Mouse (Mus musculus) neural tube, embryonic 11.5 days (tissue): ENCODE results near the gene Copa. TPM values are rescaled to one million over a fixed set of nuclear protein-coding genes. Genes with fewer than 3 reads are reported as not detected.
A peak's percentile ranks its signal among the peaks of the same experiment; 100 is the strongest.

Source experiments
- ATAC-seq: fragments of 200-750 bp; cut with Nextera tagmentation; 2 replicates; pipeline ENCODE4 v1.8.0; 2017; ENCODE audit warnings: moderate number of reproducible peaks, mild to moderate bottlenecking, moderate TSS enrichment, moderate library complexity; ENCODE audit not compliant: insufficient read depth, low FRiP score, low TSS enrichment
- DNase-seq: peaks from one replicate; pipeline ENCODE4 v3.0.0-alpha.2; 2015; ENCODE audit warnings: low spot score
- H3K27ac ChIP-seq: fragments of 300-500 bp; sonication (generic); 2 replicates; pipeline ENCODE4 v1.5.1; 2014; ENCODE audit warnings: low read depth, mild to moderate bottlenecking, low read length
- H3K27me3 ChIP-seq: fragments of 300-500 bp; sonication (generic); 2 replicates; pipeline ENCODE4 v1.6.1; 2014; ENCODE audit warnings: mild to moderate bottlenecking, low read length, mixed read lengths; ENCODE audit not compliant: control insufficient read depth, insufficient read depth
- H3K36me3 ChIP-seq: fragments of 300-500 bp; sonication (generic); 2 replicates; pipeline ENCODE4 v1.6.1; 2014; ENCODE audit warnings: mild to moderate bottlenecking, low read length, moderate library complexity, mixed read lengths; ENCODE audit not compliant: control insufficient read depth, insufficient read depth
- H3K4me1 ChIP-seq: fragments of 300-500 bp; sonication (generic); 2 replicates; pipeline ENCODE4 v1.6.1; 2014; ENCODE audit warnings: low read length, mixed read lengths; ENCODE audit not compliant: control insufficient read depth, insufficient read depth
- H3K4me2 ChIP-seq: fragments of 300-500 bp; sonication (generic); 2 replicates; pipeline ENCODE4 v1.6.1; 2014; ENCODE audit warnings: low read depth, mild to moderate bottlenecking, moderate library complexity
- H3K4me3 ChIP-seq: fragments of 300-500 bp; sonication (generic); 2 replicates; pipeline ENCODE4 v1.5.1; 2014; ENCODE audit warnings: low read depth, low read length
- H3K9ac ChIP-seq: fragments of 300-500 bp; sonication (generic); 2 replicates; pipeline ENCODE4 v1.6.1; 2014; ENCODE audit warnings: mild to moderate bottlenecking, low read length
- H3K9me3 ChIP-seq: fragments of 300-500 bp; sonication (generic); 2 replicates; pipeline ENCODE4 v1.6.1; 2016; ENCODE audit warnings: low read length; ENCODE audit not compliant: control insufficient read depth
- WGBS: fragments of 180-500 bp; shearing (Covaris S2); extraction: QIAGEN DNeasy Blood & Tissue Kit; methylation state at CpG from one replicate; pipeline ENCODE4 v1.1.7; 2014; 5-methylcytosine and 5-hydroxymethylcytosine counted together
- polyA plus RNA-seq: library from polyadenylated mRNA; unstranded; fragments of >200 nt; fragmentation: Nextera tagmentation; extraction: Ambion mirVana; gene quantifications from 2 replicates; pipeline ENCODE4 v1.2.1, GENCODE M21; 2014

The Copa gene
- polyA plus RNA-seq, 1 experiment from 2014 or later: 225 TPM

DNA sequence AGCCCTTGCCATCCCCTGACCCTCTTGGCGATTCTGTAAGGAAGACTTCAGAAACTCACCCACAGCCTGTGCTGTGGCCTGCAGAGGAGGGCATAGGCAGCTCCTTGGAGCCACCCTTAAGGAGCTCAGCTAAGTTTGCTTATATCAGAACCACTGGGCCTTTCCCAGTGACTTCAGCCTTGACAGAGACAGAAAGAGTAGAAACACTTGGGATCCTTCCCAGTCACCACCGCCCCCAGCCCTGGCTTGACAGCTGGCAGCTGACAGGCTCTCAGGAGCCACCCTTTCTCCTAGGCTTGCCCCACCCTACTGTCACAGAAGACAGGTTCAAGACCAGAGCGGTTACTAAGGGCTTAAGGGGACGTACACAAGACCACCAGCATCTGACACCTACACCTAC is 26.1 kb upstream of the Copa start:
- peaks cover 8% of the 10 kb centered on the region; the same call in 1 of the 2 replicates for H3K27me3 ChIP-seq
- H3K4me2 ChIP-seq: peak overlapping the region; percentile 74

DNA sequence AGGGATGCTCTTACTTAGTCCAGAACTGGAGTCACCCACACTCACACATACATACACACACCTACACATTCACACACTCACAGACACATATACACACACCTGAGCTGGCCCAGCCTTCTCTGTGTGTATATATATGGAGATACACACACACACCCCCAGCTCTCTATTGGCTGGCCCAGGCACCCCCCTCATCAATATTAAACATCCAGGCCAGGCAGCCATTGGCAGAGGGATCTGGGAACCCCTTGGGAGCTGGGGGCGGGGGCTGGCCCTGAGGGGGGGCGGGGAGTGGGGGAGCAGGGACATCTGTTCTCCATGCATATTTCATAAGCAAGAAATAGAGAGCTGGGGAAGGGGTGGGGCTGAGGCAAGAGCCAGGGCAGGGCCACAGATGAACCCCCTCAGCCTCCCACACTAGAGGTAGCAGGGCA is 24.8 kb upstream of the Copa start, which contains the start of gene Nhlh1:
TSS of gene Nhlh1 (minus strand) at position 83 of the 431 bp plus-strand sequence.
- 35% methylated on average over 2 of the region's 2 CpGs for WGBS
- ATAC-seq (peak; percentile 70), DNase-seq (peak; percentile 61)
- Histone ChIP-seq H3K9me3 (no peaks in the 10 kb centered on the region), H3K27me3 (peaks cover 8% of the 10 kb centered on the region; the same call in 1 of the 2 replicates), H3K36me3 (no peaks in the 10 kb centered on the region), H3K9ac (peak within 1 kb of the TSS; percentile 54), H3K4me3 (peak within 1 kb of the TSS; percentile 35), H3K4me1 (peaks cover 28% of the 10 kb centered on the region), H3K4me2 (peak within 1 kb of the TSS; percentile 74), H3K27ac (peak within 1 kb of the TSS; percentile 72)

More for the DNA sequence above, 26.1 kb upstream of the Copa start:
- Histone ChIP-seq H3K4me3 (peak overlapping the region; percentile 35), H3K27ac (no peak overlapping the region), H3K9me3 (no peaks in the 10 kb centered on the region), H3K9ac (peak overlapping the region; percentile 54), H3K36me3 (no peaks in the 10 kb centered on the region), H3K4me1 (peaks cover 28% of the 10 kb centered on the region)
- ATAC-seq (no peak), DNase-seq (no peak)
- WGBS: 76% methylated on average over 4 of the region's 4 CpGs

DNA sequence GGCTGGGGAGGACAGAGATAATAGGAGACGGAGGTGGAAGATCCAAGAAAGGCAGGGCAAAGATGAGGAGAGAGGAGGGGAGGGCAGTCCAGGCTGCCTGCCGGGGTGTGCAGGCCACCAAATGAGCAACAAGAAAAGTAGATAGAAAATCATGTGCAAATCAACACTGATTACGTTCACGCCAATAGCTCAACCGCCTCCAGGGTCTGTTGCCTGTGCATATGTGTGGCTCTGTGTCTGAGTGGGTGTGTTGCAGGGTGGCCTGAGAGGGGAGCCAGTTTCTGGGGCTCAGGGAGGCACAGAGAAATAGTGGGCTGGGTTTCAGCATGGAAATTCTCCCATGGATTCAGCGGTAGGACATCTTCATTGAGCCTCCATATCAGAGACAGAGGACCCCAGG is 24.0 kb upstream of the Copa start:
- peak overlapping the region; percentile 72 for H3K27ac ChIP-seq
- no peak overlapping the region for H3K4me3 ChIP-seq
- peaks cover 5% of the 10 kb centered on the region; the same call in 1 of the 2 replicates for H3K27me3 ChIP-seq
- peaks cover 22% of the 10 kb centered on the region for H3K4me1 ChIP-seq
- H3K9ac ChIP-seq: peak overlapping the region; percentile 15; the same call in 1 of the 2 replicates
- ATAC-seq: 0 out of 2 replicates have a peak, but pooled peaks have one; percentile 10
- peak overlapping the region; percentile 24 for H3K4me2 ChIP-seq
- no peak for DNase-seq
- no peaks in the 10 kb centered on the region for H3K36me3 ChIP-seq
- no peaks in the 10 kb centered on the region for H3K9me3 ChIP-seq
- 63% methylated on average over 6 of the region's 6 CpGs for WGBS

DNA sequence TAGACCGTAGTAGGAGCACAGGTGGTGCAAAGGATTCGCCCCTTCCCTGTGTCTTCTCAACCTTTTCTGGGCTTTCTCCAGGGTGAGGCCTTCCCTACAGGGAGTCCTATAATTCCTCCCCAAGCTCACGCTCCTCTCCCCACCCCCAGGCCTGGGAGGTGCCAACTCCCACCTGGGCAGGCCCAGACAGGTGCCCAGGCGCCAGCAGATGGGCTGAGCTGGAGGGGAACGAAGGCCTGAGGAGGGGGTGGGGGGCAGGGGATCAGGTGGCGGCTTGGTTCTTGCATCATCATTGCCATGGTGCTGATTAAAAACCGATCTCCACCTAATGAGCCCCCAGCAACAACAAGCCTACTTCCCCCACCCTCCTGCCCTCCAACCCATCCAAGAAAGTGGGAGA is 23.5 kb upstream of the Copa start:
- ATAC-seq (no peak), DNase-seq (no peak)
- Histone ChIP-seq H3K9ac (no peak overlapping the region), H3K27ac (peak overlapping the region; percentile 72), H3K4me2 (no peak overlapping the region), H3K36me3 (no peaks in the 10 kb centered on the region), H3K27me3 (peaks cover 1% of the 10 kb centered on the region; the same call in 1 of the 2 replicates), H3K9me3 (no peaks in the 10 kb centered on the region), H3K4me1 (peaks cover 17% of the 10 kb centered on the region), H3K4me3 (no peak overlapping the region)
- WGBS: 59% methylated on average over 7 of the region's 7 CpGs

DNA sequence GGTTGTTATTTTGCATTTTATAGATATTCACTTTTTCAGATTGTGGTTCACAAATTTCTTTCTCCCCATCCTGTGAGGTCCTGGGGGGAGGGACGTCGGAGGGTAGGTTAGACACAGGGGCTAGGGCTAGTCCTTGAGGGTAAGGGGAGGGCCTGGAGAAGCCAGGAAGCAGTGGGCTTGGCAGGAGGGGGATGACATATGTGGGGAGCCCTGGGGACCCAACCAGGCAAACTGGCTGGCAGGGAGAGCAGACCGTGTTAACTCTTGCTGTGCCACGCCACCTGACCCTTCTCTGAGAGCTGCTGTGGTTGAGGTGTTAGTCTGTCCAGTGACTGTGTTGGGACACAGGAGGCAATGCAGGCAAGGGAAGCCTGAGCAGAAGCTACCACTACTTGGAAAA is 21.7 kb upstream of the Copa start:
- no peak overlapping the region for H3K4me3 ChIP-seq
- H3K36me3 ChIP-seq: no peaks in the 10 kb centered on the region; the same call in 1 of the 2 replicates
- H3K9ac ChIP-seq: peak overlapping the region; percentile 40
- peaks cover 17% of the 10 kb centered on the region for H3K4me1 ChIP-seq
- H3K27ac ChIP-seq: peak overlapping the region; percentile 88
- no peak overlapping the region for H3K4me2 ChIP-seq
- DNase-seq (peak; percentile 48), ATAC-seq (peak; percentile 42)
- no peaks in the 10 kb centered on the region for H3K9me3 ChIP-seq
- H3K27me3 ChIP-seq: no peaks in the 10 kb centered on the region
- 52% methylated on average over 4 of the region's 4 CpGs for WGBS

DNA sequence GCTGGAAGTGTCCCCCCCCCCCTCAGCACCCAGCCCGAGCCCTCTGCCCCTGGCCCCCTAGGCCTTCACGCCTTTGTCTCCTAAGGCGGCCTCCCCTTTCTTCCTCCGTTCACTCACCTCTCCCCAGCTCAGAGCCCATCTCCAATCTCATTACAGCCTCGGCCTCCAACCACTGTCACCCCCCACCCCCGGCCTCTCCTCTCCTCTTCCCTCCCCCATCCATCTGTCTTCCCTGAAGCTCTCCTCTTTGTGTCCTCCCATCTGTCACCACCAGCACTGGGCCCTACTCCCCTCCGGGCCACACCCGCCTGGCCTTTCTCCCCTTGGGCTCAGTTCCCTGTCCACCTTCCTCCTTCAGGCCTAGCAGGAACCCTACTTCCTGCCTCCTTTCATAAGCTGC is 21.1 kb upstream of the Copa start:
- Histone ChIP-seq H3K9ac (peak overlapping the region; percentile 40), H3K4me2 (no peak overlapping the region), H3K4me3 (no peak overlapping the region), H3K36me3 (peaks cover 2% of the 10 kb centered on the region; the same call in 1 of the 2 replicates), H3K27me3 (no peaks in the 10 kb centered on the region), H3K4me1 (peaks cover 17% of the 10 kb centered on the region), H3K27ac (peak overlapping the region; percentile 88), H3K9me3 (no peaks in the 10 kb centered on the region)
- ATAC-seq: peak; percentile 40; the same call in 1 of the 2 replicates
- 18% methylated on average over 8 of the region's 8 CpGs for WGBS
- peak; percentile 52 for DNase-seq

DNA sequence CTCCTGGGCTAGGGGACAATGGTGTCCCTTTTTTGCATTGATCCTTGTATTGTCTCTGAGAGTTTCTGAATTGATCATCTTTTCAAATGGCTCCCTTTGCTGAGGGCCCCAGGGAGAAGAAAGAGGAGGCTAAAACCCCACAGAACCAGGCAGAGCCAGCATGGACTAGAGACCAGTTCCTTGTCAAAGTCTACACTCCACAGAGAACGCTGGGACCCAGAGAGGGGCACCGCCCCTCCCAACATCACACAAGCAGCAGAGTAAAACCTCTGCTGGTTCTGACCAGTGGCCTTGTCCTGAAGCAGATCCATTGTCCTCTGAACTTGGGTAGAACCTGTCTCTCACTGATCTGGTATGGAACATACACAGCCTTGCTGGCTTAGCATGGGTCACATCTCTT is 20.2 kb upstream of the Copa start:
- no peak overlapping the region for H3K4me3 ChIP-seq
- H3K9me3 ChIP-seq: no peaks in the 10 kb centered on the region
- H3K27ac ChIP-seq: no peak overlapping the region
- peaks cover 17% of the 10 kb centered on the region for H3K4me1 ChIP-seq
- 73% methylated on average over 2 of the region's 2 CpGs for WGBS
- H3K4me2 ChIP-seq: no peak overlapping the region
- DNase-seq (no peak), ATAC-seq (no peak)
- no peaks in the 10 kb centered on the region for H3K27me3 ChIP-seq
- no peak overlapping the region for H3K9ac ChIP-seq
- peaks cover 5% of the 10 kb centered on the region; the same call in 1 of the 2 replicates for H3K36me3 ChIP-seq

DNA sequence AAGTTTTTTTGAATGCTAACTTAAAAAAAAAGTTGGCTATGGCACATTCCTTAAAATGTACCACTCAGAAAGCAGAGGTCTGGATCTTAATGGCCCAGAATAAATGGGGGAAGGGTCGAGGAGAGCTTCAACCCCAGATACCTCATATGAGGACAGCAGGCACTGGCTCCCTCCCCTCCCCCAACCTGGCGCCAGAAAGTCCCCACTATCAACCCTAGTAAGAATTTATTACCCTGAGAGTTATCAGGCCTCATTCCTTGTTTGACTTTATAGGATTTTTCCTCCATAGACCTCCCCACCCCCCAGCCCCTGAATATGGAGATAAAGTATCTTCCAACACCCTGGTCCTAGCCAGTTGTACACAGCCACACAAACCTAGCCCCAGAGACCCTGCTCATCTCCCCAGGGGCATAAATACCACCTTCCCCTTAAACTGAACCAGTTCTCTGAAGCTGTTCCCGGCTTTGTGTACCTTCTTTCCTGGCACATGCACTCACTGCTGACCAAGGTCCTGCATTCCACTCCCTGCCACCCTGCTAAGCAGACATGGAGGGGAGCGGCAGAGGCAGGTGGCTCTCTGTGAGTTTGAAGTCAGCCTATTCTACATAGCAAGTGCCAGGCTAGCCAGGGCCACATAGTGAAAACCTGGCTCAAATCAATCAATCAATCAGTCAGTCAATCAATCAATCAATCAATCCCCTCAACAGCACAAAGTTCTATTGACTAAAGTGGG is 18.9 kb upstream of the Copa start:
- peaks cover 7% of the 10 kb centered on the region; the same call in 1 of the 2 replicates for H3K36me3 ChIP-seq
- no peak for ATAC-seq
- H3K4me3 ChIP-seq: no peak overlapping the region
- no peak overlapping the region for H3K9ac ChIP-seq
- H3K27me3 ChIP-seq: no peaks in the 10 kb centered on the region
- WGBS: 33% methylated on average over 4 of the region's 4 CpGs
- H3K4me2 ChIP-seq: no peak overlapping the region
- DNase-seq: no peak
- H3K4me1 ChIP-seq: peaks cover 10% of the 10 kb centered on the region
- H3K9me3 ChIP-seq: no peaks in the 10 kb centered on the region
- H3K27ac ChIP-seq: peak overlapping the region; percentile 11; the same call in 1 of the 2 replicates
